In genomic region chr7:102338956-102339355, GRCm38 (mm10) we compare ENCODE assay signal across 25 mouse cellular contexts.
DNase-seq lines count a peak whose midpoint lies in the region; ATAC-seq and TF ChIP-seq lines count a peak whose summit lies in the region.
"Had no signal": no experiment of that assay in that cellular context is flagged by ENCODE, and none has a peak within 500 bp of the region (broad histone marks: within the 10 kb centered on the region; RNA-seq: fewer than 3 reads in every experiment).

No protein-coding gene starts in this region.

- H3K9me3 ChIP-seq in heart, embryonic 12.5 days (replicated peaks) = no peaks in the 10 kb centered on the region
- H3K9me3 ChIP-seq: embryonic facial prominence, embryonic 12.5 days; embryonic facial prominence, embryonic 15.5 days; G1E had no signal

- H3K4me1 ChIP-seq in heart, embryonic 12.5 days (replicated peaks) = peaks cover 3% of the 10 kb centered on the region; the same call in 1 of the 2 replicates
- H3K4me1 ChIP-seq in spleen, adult 2 months (ENCODE audit: control insufficient read depth, insufficient read depth, insufficient read length) = peaks cover 5% of the 10 kb centered on the region; the same call in 1 of the 2 replicates
- H3K4me1 ChIP-seq: embryonic facial prominence, embryonic 12.5 days; embryonic facial prominence, embryonic 15.5 days had no signal

- H3K4me3 ChIP-seq in gastrocnemius, adult 2 months = no peak overlapping the region
- H3K4me3 ChIP-seq in heart, embryonic 12.5 days = no peak overlapping the region
- H3K4me3 ChIP-seq in spleen, adult 2 months (ENCODE audit: extremely low read depth, insufficient read depth, insufficient read length) = no peak overlapping the region
- H3K4me3 ChIP-seq: embryonic facial prominence, embryonic 12.5 days; embryonic facial prominence, embryonic 15.5 days had no signal

- no peak for DNase-seq in gastrocnemius, adult 2 months
- DNase-seq in gastrocnemius, adult 8-10 months (ENCODE audit: low spot score in 2 of 2) = no peak
- DNase-seq in heart, postnatal 36 days = no peak
- DNase-seq in spleen, adult 2 months (ENCODE audit: low read depth in 1 of 2, low spot score in 2 of 2) = no peak
- DNase-seq in spleen, postnatal 4 days (ENCODE audit: low spot score in 2 of 2) = no peak
- DNase-seq in thymus, postnatal 14 days = peak; percentile 10
- DNase-seq in thymus, postnatal 10 days (ENCODE audit: low spot score in 2 of 2) = no peak
- DNase-seq: adrenal gland, postnatal 10 days; adrenal gland, postnatal 36 days; cerebellum, adult 2 months; cerebellum, adult 9-11 months; cerebellum, postnatal 25 days; forebrain, postnatal 0 days; gastrocnemius, postnatal 10 days; gastrocnemius, postnatal 36 days; heart, postnatal 4 days had no signal

- intact Hi-C loops in gastrocnemius, adult 2 months (cut with DNase I) = no loop called here
- intact Hi-C loops in heart, postnatal 36 days (cut with DNase I) = loop anchor here (5.0 kb wide), 1 partner anchor 37 kb away; no protein-coding TSS in a partner anchor

- ATAC-seq in heart, embryonic 12.5 days (ENCODE audit: insufficient number of reproducible peaks, low FRiP score) = no peak
- ATAC-seq: forebrain, embryonic 14.5 days; forebrain, postnatal 0 days; hindbrain, postnatal 0 days; Patski had no signal

- WGBS in heart, embryonic 12.5 days = 78% methylated on average over 3 of the region's 3 CpGs
- 85% methylated on average over 3 of the region's 3 CpGs for WGBS in spleen, adult 2 months

- H3K4me2 ChIP-seq in heart, embryonic 12.5 days = no peak overlapping the region
- H3K4me2 ChIP-seq: embryonic facial prominence, embryonic 12.5 days; embryonic facial prominence, embryonic 15.5 days; hindbrain, embryonic 14.5 days had no signal

- H3K36me3 ChIP-seq in heart, embryonic 12.5 days = no peaks in the 10 kb centered on the region
- H3K36me3 ChIP-seq in spleen, adult 2 months (ENCODE audit: control insufficient read depth, insufficient read depth, low read length) = no peaks in the 10 kb centered on the region
- H3K36me3 ChIP-seq: embryonic facial prominence, embryonic 12.5 days; embryonic facial prominence, embryonic 15.5 days had no signal

- no peak for TF ChIP-seq CTCF in gastrocnemius, adult 2 months (IDR thresholded peaks at IDR 0.05)
- TF ChIP-seq CTCF in spleen, adult 2 months (IDR thresholded peaks at IDR 0.05; ENCODE audit: extremely low read depth, insufficient read depth, insufficient read length, insufficient replicate concordance) = no peak

- TF ChIP-seq POLR2A in spleen, adult 2 months (IDR thresholded peaks at IDR 0.05; ENCODE audit: low read depth, low read length) = no peak

- H3K27me3 ChIP-seq in heart, embryonic 12.5 days (replicated peaks) = no peaks in the 10 kb centered on the region
- H3K27me3 ChIP-seq in spleen, adult 2 months (ENCODE audit: control insufficient read depth, insufficient read depth, low read length) = no peaks in the 10 kb centered on the region
- H3K27me3 ChIP-seq: CH12.LX; embryonic facial prominence, embryonic 12.5 days; embryonic facial prominence, embryonic 15.5 days; Patski had no signal

- peak overlapping the region; percentile 75 for H3K27ac ChIP-seq in gastrocnemius, adult 2 months
- peak overlapping the region; percentile 11; the same call in 1 of the 2 replicates for H3K27ac ChIP-seq in heart, embryonic 12.5 days (ENCODE audit: poor library complexity, severe bottlenecking)
- peak overlapping the region; percentile 31 for H3K27ac ChIP-seq in spleen, adult 2 months (ENCODE audit: insufficient read depth, low read length)
- H3K27ac ChIP-seq: embryonic facial prominence, embryonic 12.5 days; embryonic facial prominence, embryonic 15.5 days; hindbrain, embryonic 14.5 days; hindbrain, postnatal 0 days had no signal

- no peak overlapping the region for H3K9ac ChIP-seq in heart, embryonic 12.5 days
- H3K9ac ChIP-seq: embryonic facial prominence, embryonic 12.5 days; embryonic facial prominence, embryonic 15.5 days; forebrain, postnatal 0 days; hindbrain, embryonic 14.5 days had no signal

Comparison
In these comparisons a context has a peak if more than half of its experiments do, and no peak if none do; other contexts are left out.
1. H3K27ac ChIP-seq: peak in every context shown above with its lines; median percentile 75 in gastrocnemius, adult 2 months; 31 in spleen, adult 2 months; 11 in heart, embryonic 12.5 days.